Mouse (Mus musculus): ENCODE measurements around the gene Efcab12.
A peak's percentile ranks its signal among the peaks of the same experiment; 100 is the strongest.
"Not testable (repeated sequence)": the region's sequence is repeated elsewhere in the genome, so short reads cannot be mapped to it uniquely, and the experiment has no call there.

- peak; percentile 56 for TF ChIP-seq CTCF (conservative IDR thresholded peaks at IDR 0.05; ENCODE audit: low read length)
- not testable (repeated sequence) for TF ChIP-seq POU5F1, NANOG (IDR thresholded peaks at IDR 0.05; ENCODE audit: borderline replicate concordance, low read length)
These were observed 14.3 kb downstream of the Efcab12 start for GRCm38 (mm10) chr6:115823850-115824464.

All from E14TG2a.4 (cell line).